Mouse (Mus musculus) thymus, postnatal 36 days (tissue): Measurements from ENCODE around the gene Dst.

ENCODE experiments used
- DNase-seq, 2 experiments: peaks; one replicate each; pipeline ENCODE4 v3.0.0; 2022; ENCODE audit warnings: mixed read lengths in 2 of 2

Gene Dst

DNA sequence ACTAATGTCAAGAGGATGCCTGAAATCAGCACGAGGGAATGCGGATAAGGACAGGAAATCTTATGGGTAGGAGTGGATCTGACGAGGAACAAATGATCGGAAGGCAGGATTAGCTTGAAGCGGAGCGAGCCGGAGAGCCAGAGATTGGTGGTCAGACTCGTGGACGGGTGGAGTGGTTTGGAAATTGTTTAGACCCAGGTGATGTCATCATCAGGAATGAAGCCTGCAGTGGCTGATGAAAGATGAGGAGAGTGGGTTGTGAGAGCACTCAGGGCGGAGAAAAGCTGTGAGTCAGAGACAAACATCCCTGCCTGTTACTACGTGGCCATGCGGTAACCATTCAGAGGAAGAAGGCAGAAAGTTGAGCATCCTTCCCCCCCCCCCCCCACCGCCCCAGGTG, 81.6 kb downstream of the Dst start:
- DNase-seq, result no peak

GRCm38 (mm10) chr1:33991067-33991466, 83.0 kb downstream of the Dst start:
- DNase-seq, result no peak

GRCm38 (mm10) chr1:33992810-33993209, 84.8 kb downstream of the Dst start:
- DNase-seq, result no peak

GRCm38 (mm10) chr1:33994201-33994600, 86.2 kb downstream of the Dst start:
- DNase-seq, result peak; percentile 9 to 15

DNA sequence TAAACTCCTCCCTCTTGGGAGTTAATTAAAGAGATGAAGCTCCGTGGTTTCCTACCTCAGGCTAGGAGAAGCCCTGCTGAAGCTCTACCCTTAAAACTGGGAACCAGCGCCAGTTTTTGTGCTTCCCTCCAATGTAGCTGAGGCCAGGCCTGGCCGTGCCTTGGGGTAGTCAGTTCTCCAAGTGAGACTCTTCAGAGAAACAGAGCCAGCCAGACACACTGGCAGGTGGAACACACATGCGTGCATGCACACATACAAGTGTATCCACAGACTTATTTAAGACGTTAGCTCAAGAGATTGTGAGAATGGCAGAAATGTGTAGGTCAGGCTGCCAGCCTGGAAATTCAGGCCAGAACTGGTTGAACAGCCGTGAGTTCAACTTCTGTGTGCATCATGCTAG, 87.4 kb downstream of the Dst start:
- DNase-seq, result no peak

DNA sequence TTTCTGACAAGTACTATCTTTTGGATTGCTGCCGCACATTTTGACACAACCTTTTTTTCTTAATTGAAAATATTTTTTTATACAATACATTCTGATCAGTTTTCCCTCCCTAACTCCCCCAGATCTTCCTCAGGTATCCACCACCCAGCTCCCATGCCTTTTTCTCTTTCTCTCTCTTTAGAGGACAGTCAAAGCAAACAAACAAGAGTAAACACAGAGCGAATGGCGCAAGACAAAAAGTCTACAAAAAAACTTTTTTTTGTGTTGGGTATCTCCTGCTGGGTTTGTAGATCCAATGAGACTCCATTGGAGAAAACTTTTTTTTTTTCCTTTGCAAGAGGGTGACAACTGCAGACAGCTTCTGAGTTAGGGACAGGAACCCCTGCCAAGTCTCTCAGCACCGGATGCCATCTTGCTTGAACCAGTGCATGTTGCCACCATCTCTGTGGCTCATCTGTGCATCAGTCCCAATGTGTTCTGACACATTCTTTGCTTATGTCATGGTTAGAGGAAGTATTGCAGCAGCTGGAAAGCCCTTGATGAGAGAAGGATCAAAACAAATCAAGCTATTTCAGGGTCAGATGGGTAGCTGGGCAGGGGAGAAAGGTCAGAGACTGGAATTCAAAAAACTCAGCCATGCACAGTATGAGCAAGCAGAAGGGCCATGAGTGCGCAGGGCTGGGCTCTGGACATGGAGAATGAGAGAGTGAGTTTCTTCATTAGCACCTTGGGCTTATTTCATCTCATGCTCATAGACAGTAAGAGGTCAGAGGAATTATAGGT, 88.3 kb downstream of the Dst start:
- no peak for DNase-seq

GRCm38 (mm10) chr1:34002321-34002720, 94.3 kb downstream of the Dst start:
- DNase-seq, result no peak

GRCm38 (mm10) chr1:34002970-34003369, 94.9 kb downstream of the Dst start:
- DNase-seq, result no peak

GRCm38 (mm10) chr1:34005238-34005725, 97.3 kb downstream of the Dst start:
- DNase-seq, result no peak

- DNase-seq, result peak; percentile 21 to 27
These were observed 98.0 kb downstream of the Dst start for GRCm38 (mm10) chr1:34005726-34006638.

DNA sequence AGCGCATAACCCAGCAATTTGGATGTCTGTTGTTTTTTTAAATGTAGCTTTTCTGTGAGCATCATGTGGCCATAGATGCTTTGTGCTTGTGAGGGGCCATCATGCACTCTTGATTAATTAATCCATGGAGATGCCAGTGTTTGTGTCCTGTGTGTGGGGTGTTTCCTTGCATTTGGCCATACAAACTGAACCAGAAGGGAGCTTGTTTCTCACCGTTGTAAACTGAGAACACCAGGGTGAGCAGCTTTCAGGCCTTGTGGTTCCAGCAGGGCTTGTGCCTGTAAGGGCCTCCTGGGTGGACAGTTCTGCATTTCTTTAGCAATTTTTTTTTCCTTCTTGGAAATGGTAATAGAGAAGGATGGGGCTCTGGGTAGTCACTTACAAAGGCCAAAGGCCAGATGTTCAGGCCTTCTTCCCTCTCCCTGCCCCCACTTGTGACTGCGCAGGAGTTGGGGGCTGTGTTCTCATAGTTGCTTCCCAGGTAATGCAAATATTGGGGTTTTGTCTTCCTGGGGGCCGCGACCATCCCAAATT, 98.9 kb downstream of the Dst start:
- DNase-seq, result no peak

DNA sequence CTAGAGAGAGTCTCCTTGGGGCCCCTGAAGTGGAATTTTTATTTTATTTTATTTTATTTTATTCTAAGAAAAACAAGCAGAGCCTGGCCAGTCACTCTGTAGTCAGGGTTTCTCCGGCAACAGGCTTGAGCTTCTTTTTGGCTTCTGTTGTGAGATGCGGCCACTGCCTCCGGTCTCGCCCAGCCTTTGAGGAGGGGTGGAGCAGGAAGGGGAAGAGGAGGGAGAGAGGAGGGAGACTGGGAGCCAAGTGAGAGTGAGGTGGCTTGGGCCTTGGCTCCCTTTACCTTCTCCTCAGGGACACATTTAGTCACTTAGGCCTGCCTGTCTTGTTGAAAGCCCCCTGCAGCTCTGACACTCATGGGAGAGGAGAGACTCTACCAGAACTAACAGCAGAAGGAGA, 99.4 kb downstream of the Dst start:
- no peak for DNase-seq

DNA sequence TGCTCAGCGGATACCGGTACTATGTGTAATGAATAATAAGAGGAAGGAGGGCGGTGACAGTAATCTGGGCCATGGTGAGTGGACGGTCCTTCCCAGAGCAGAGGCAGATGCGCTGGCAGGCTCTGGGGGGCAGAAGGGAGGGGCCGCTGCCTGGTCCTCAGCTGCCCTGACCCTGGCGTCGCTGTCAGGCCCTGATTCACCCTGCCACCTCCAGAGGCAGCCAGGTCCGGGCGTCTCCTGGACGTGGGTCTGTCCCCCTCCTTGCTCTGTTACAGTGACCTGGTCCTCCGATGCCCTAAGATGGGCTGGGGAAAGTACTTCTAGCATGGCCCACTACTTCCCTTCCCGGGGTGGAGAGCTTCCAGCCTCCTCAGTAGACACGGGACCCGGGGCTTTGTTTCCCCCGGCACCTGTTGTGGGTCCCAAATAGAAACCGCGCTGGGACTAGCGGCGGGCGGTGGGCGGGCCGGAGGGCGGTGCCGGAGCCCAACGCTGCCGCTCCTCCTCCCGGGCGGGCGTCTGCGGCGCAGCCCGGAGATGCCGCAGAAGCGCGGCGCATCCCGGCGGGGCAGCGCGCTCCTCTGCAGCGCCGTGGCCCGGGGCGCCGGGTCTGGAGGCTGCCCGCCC, 103.1 kb downstream of the Dst start:
- peak; percentile 67 to 78 for DNase-seq

DNA sequence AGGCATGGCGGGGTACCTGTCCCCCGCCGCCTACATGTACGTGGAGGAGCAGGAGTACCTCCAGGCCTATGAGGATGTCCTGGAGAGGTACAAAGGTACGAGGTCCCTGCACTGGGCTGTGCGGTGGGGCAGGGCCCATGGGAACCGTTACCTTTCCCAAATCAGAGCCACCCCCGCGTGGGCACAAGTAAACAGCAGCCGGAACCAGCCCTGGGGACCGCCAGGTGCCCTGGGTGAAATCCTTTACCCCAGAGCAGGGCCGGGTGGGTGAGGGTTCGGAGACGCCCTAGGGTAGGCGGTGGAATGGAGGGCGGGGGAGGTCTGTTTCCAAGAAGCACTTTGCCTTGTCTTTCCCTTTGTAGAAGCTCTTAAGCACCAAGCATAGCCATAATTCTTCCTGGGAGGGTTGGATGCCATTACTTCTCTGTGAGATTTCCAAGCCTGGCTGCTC, 103.8 kb downstream of the Dst start:
- DNase-seq, result peak; percentile 23 to 26

DNA sequence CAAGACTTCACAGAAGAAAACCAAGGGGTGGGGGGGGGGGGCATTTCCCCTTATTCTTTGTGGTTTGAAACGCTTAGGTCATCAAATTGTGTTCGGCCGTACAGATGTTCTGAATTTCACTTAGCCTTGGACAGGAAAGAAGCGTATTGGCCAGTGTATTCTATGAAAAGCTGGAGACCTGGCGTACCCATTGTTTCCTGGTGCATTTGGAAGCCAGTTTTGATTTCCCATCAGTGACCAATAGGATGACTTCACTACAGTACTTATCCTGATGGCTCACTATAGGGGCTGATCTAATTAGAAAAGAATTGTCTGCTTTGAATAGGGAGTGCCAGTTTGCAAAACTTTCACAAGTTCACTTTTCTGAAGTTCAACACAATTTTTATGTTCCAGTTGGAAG, 105.5 kb downstream of the Dst start:
- no peak for DNase-seq

GRCm38 (mm10) chr1:34016780-34017179, 108.8 kb downstream of the Dst start:
- DNase-seq, result no peak

GRCm38 (mm10) chr1:34017323-34017722, 109.3 kb downstream of the Dst start:
- no peak for DNase-seq

- DNase-seq, result no peak
These were observed 112.6 kb downstream of the Dst start for GRCm38 (mm10) chr1:34020599-34020998.

DNA sequence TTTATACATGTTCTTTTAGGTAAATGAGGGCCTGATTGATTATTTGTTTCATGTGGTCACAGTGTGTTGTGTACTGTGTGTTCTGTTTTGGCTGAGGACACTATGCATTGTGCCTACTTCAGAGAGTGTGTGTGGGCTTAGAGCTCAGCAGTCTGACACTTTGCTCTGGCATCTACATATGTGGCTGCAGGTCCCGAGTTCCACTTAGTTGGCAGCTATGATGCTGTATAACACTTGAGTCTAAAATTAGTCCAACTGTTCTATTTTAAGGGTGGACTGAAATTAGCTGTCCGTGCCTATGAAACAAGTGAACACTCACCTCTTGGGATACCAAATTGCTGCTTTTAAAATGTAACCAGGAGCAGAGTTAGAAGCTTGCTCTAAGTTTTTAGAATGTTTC, 113.5 kb downstream of the Dst start:
- no peak for DNase-seq

DNA sequence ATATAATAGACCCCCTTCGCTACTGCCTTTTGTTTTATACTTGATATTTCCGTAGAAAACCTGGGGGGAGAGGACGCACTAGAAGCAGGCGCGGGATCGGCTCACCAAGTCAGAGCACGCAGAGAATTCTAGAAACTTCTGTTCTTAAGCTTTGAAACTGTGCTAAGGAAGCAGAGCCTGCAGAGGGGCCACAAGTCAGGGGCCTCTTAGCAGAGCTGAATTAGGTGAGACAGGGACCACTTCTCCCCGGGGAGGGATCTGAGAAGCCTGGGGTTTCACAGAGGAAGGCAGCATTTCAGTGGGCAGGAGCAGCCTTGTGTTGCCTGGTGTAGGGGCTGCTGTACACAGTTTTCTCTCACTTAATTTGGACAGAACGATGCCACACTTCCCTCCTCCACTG, 115.1 kb downstream of the Dst start:
- no peak for DNase-seq

GRCm38 (mm10) chr1:34025879-34026278, 117.9 kb downstream of the Dst start:
- DNase-seq, result no peak

DNA sequence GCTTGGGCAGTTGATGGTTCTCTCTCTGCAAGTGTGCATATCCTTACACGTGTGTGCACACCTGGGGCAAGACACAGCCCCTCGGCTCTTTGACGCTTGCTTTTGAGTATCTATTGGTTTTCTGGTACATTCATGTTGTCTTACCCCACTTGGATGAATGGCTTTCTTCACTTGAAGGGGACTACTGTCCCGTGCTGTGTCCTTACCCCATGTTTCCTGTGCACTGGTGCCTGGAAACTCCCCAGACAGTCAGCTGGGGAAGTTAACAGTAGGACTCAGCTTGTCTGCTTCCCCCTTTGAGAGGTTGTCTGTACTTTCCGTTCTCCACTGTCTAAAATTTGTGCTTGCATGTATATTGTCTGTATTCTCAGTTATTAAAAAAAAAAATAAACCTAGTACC, 120.7 kb downstream of the Dst start:
- DNase-seq, result no peak
